Mouse (Mus musculus) olfactory bulb, adult 2 months (tissue): ENCODE measurements around the gene Slc9b2. TPM values are rescaled to one million over a fixed set of nuclear protein-coding genes. Genes with fewer than 3 reads are reported as not detected.

Experiments
- H3K27ac ChIP-seq: fragments of 200-500 bp; 2 replicates; pipeline ENCODE4 v1.5.1; 2012; ENCODE audit warnings: low read depth, low read length; ENCODE audit not compliant: insufficient read depth
- H3K4me1 ChIP-seq: fragments of 200-500 bp; 2 replicates; pipeline ENCODE4 v1.6.1; 2012; ENCODE audit warnings: low read length; ENCODE audit not compliant: control insufficient read depth, insufficient read depth
- H3K4me3 ChIP-seq: fragments of 200-500 bp; 2 replicates; pipeline ENCODE4 v1.5.1; 2012; ENCODE audit warnings: mild to moderate bottlenecking, low read depth, low read length, moderate library complexity; ENCODE audit not compliant: insufficient read depth
- CTCF ChIP-seq: fragments of 200-500 bp; IDR thresholded peaks from 2 replicates; pipeline ENCODE4 v1.5.1; 2012; ENCODE audit warnings: low read depth, mild to moderate bottlenecking, low read length, moderate library complexity; ENCODE audit not compliant: insufficient read depth
- POLR2A ChIP-seq: fragments of 200-500 bp; IDR thresholded peaks from 2 replicates; pipeline ENCODE4 v1.6.1; 2012; ENCODE audit warnings: mild to moderate bottlenecking, low read depth, low read length, moderate library complexity; ENCODE audit not compliant: insufficient read depth
- WGBS: fragments of 180-500 bp; shearing (Covaris S2); methylation state at CpG from one replicate; pipeline ENCODE4 v1.1.7; 2018; 5-methylcytosine and 5-hydroxymethylcytosine counted together
- polyA plus RNA-seq: library from polyadenylated mRNA; stranded (reverse); fragments of >200 nt; gene quantifications from 2 replicates; pipeline ENCODE4 v1.2.4, GENCODE M21; 2012; ENCODE audit warnings: low replicate concordance; ENCODE audit not compliant: missing spikeins, insufficient read depth, insufficient read length

Slc9b2 gene
- not detected in 2 replicates for polyA plus RNA-seq

DNA sequence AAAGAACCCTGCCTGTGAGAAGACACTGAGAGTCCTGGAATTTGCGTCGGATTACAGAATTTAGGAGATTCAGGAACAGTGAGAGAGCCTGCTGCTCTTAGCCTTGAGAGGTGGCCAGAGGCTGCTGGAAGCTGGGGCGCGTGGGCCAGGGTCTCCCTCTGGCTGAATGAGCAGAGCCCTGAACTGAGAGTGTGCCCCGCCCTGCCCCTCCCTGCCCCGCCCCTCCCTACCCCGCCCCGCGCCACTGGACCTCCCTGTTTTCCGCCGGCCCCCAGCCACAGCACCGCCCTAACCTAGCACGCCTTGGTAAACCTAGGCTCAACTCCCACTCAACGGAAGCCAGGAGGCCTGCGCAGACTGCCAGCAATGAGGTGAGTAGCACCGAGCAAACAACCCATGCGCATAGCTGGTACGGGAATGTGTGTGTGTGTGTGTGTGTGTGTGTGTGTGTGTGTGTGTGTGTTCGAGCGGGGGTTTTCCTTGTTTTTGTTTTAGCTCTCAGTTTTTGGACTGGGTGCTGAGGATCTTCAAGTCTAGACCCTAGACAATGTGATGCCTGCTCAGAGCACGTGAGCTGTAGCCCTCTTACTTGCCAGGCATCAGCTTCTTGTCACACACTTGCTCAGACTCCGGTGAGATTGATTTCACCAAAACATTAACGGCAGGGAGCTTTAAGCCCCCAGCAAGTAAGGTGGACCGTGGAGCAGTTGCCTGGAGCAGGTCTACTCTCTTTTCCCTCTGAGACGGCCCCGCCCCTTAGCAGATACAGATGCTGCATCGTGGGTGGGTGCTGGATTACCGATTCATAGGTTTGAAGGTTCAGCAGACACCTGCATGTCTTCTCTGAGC is at the start of gene Slc9b2:
TSS of gene Slc9b2 (plus strand) at position 290 of the 849 bp plus-strand sequence.
- 17% methylated on average over 28 of the region's 28 CpGs for WGBS
- peaks cover 8% of the 10 kb centered on the region for H3K4me1 ChIP-seq
- H3K4me3 ChIP-seq, result no peak within 1 kb of the TSS
- no peak within 1 kb of the TSS for H3K27ac ChIP-seq
- TF ChIP-seq CTCF (no peak), POLR2A (no peak)

DNA sequence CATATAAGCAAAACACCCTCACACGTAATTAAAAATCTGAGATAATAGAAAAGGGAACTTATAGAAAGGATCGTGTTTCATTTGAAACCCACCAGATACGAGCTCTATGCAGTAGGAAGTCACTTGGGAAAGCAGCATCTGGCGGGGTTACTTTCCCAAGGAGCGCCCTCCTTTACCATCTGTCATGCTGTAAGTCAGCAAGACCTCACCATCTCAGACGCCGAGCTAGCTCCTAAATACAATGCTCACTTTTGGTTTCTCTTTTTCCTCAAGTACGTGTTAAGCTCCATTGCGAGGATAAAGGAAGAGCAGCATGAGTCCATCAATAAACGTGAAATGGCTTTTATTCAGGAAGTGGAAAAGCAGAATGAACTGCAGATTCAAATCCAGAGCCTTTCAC is 48.6 kb upstream of the Slc9b2 start:
- WGBS, result 88% methylated on average over 10 of the region's 10 CpGs
- H3K4me1 ChIP-seq, result no peaks in the 10 kb centered on the region
- TF ChIP-seq POLR2A (no peak), CTCF (no peak)
- H3K4me3 ChIP-seq, result no peak overlapping the region
- H3K27ac ChIP-seq, result no peak overlapping the region

DNA sequence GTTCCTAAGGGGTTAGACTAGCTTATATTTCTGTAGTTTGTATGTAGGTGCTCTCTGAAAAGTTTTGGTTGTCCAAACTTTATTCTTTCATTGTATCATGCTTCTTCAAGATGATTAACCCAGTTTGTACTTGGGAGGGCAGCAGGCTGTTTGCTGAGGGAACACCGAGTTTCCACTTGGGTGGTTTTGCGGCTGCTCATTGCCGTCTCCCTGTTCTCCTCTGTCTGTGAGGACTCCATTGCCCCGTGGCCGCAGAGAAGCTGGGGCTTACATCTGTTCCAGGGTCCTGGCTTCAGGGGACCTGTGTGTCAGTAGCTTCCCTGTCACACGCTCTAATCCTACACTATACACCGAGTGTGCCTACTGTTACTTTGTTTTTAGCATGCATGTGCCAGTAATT is 47.3 kb upstream of the Slc9b2 start:
- H3K4me3 ChIP-seq, result no peak overlapping the region
- no peak overlapping the region for H3K27ac ChIP-seq
- 88% methylated on average over 7 of the region's 7 CpGs for WGBS
- TF ChIP-seq CTCF (no peak), POLR2A (no peak)
- H3K4me1 ChIP-seq, result no peaks in the 10 kb centered on the region

DNA sequence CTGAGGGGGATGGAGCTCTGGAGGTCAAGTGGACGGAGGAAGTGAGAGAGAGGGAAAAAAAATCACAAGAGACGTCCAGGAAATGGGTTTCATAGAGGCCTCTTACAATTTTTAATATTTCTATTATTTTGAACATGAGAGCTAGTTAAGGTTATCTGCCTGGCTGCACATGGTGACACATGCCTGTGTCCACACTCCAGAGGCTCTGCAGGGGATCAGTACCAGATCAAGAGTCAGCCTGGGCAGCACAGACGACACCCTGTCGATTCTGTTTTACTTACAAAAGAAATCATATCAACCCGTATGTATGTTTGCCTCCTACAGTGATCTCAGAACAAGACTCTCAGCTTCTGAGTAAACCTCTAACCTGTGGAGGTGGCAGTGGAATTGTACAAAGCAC is 38.9 kb upstream of the Slc9b2 start:
- Histone ChIP-seq H3K4me3 (no peak overlapping the region), H3K27ac (no peak overlapping the region), H3K4me1 (no peaks in the 10 kb centered on the region)
- no peak for TF ChIP-seq CTCF
- TF ChIP-seq POLR2A, result no peak
- 93% methylated on average over 5 of the region's 5 CpGs for WGBS

DNA sequence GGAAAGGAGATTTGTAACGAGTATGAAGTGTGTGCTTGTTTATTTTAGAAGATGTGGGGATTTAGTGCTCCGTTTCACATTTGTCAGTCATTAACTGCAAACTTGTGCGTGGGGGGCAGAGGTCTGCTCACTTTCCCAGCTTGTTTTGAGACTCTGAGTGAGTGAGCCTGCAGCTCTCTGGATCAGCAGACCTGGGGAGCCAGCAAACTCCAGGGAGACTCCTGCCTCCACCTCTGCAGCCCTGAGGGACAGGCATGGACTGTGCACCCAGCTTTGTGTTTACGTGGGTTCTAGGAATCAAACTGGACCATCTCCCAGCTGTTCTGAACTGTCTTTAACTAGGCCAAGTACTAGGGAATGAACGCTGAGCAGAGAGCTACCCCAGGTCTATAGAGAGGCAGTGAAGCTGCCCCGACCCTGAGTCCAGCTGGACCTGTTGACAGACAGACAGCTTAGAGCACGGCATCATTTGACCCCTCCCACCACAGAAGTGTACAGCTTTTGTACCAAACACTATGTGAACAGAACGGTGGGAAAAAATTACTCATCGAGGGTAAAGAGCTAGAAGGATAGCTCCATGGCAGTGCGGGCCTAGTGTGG is 38.0 kb upstream of the Slc9b2 start:
- no peak overlapping the region for H3K27ac ChIP-seq
- no peaks in the 10 kb centered on the region for H3K4me1 ChIP-seq
- TF ChIP-seq CTCF (no peak), POLR2A (no peak)
- WGBS, result 93% methylated on average over 10 of the region's 10 CpGs
- no peak overlapping the region for H3K4me3 ChIP-seq

DNA sequence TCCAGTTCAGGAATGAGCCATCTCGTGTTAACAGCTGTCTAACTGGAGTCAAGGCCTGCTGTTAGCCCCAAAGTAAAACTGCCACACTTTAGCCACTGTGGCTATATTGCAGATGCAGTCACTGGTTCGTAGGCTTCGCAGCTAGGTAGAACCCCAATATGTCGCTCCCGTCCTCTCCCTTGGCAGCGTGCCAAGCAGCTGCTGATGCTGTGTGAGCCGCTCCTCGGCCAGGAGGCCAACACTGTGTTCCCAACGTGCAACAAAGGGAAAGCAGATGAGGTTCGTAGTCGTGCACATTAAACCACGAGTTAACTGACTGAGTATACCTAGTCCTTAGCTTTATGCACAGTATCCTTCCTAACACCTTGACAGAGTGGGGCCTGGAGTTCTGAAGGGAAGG is 34.9 kb upstream of the Slc9b2 start:
- H3K4me1 ChIP-seq, result no peaks in the 10 kb centered on the region
- TF ChIP-seq CTCF (no peak), POLR2A (no peak)
- H3K4me3 ChIP-seq, result no peak overlapping the region
- WGBS, result 57% methylated on average over 12 of the region's 12 CpGs
- H3K27ac ChIP-seq, result no peak overlapping the region

DNA sequence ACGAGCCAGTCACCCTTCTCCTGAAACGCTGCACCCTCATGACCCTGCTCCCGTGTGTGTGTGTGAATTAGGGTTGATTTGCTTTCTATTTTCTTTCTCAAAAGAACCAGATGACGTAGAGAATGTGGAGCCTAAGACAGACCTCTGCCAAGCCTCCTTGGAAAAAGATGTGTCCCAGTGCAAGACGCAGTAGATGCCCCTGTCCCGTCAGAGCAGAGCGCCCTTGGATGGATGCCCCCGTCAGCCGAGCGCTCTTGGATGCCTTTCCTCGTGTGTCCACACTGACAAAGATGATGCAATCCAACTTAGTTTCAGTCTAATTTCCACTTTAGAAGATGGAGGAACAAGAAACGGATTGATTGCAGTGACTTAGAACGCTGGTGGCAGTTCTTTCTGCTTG is 34.5 kb upstream of the Slc9b2 start:
- no peaks in the 10 kb centered on the region for H3K4me1 ChIP-seq
- H3K27ac ChIP-seq, result no peak overlapping the region
- TF ChIP-seq POLR2A, result no peak
- TF ChIP-seq CTCF, result no peak
- 87% methylated on average over 13 of the region's 13 CpGs for WGBS
- no peak overlapping the region for H3K4me3 ChIP-seq

DNA sequence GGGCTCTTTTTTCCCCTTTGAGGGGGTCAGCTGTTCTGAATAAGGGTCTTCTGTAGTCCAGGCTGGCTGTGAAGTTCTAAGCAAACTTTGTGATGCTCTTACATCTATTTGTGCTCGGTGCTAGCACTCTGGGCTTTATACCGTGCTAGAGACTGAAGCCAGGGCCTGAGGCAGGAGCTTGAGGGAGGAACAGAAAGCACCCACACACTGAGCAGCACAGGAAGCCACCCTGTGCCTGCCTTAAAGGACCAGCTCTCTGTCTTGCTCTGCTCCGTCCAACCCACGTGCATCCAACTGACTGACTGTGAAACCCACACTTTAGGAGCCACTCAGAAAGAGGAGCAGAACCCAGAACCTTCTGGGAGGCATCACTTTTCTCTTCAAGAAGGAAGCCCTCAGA is 27.3 kb upstream of the Slc9b2 start:
- H3K4me3 ChIP-seq, result no peak overlapping the region
- H3K27ac ChIP-seq, result no peak overlapping the region
- no peaks in the 10 kb centered on the region for H3K4me1 ChIP-seq
- no peak for TF ChIP-seq POLR2A
- TF ChIP-seq CTCF, result no peak
- 80% methylated on average over 4 of the region's 4 CpGs for WGBS

DNA sequence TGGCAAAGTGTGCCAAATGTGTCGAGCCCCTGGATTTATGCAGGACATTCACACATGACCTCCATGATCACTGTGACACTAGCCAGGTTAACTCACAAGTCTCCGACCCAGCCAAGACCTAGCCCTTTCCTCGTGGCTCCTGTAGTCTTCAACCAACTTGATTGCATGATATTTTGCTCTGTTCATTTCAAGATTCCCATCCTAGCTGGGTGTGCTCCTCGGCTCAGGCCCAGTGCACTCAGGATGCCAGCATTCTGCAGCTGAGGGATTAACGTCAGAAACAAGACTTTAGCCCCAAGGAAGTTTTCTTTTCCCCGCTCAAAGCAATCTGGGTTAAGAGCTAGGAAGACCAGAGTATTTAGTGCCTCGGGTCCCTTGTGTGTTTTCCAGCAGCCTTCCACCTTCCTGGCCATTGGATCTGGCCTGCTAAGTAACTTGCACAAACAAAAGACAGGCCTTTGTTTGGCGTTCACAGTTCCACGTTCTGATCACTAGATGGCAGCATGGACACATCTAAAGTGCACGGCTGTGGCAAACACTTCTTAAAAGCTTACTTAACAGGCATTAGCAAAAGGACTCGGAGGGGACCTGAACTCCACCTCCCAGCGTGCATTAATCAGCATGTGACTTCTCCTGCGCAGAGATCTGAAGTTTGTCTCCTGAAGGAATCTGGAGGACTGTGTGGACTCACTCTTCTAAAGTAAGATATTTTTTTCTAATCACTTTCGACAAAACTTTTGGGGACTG is 26.7 kb upstream of the Slc9b2 start, which contains the start of gene Bdh2:
TSS of gene Bdh2 (plus strand) at position 553 of the 747 bp plus-strand sequence.
- TF ChIP-seq CTCF (no peak), POLR2A (no peak)
- no peaks in the 10 kb centered on the region for H3K4me1 ChIP-seq
- no peak within 1 kb of the TSS for H3K4me3 ChIP-seq
- H3K27ac ChIP-seq, result no peak within 1 kb of the TSS
- WGBS, result 17% methylated on average over 14 of the region's 14 CpGs
